Mouse (Mus musculus) heart, adult 2 months (tissue): ENCODE measurements around the gene Nrbf2.

Experiments
- CTCF ChIP-seq: fragments of 200-600 bp; IDR thresholded peaks from 2 replicates; pipeline ENCODE4 v1.8.1; 2022; ENCODE audit warnings: antibody characterized with exemption, mild to moderate bottlenecking, moderate library complexity
- EP300 ChIP-seq: fragments of 200-500 bp; IDR thresholded peaks from 2 replicates; pipeline ENCODE4 v1.6.1; 2011; ENCODE audit warnings: low read depth, low read length, control low read depth; ENCODE audit not compliant: insufficient read depth
- POLR2A ChIP-seq: fragments of 200-500 bp; IDR thresholded peaks from 2 replicates; pipeline ENCODE4 v1.6.1; 2011; ENCODE audit warnings: mild to moderate bottlenecking, low read depth, low read length, control low read depth; ENCODE audit not compliant: insufficient read depth

DNA sequence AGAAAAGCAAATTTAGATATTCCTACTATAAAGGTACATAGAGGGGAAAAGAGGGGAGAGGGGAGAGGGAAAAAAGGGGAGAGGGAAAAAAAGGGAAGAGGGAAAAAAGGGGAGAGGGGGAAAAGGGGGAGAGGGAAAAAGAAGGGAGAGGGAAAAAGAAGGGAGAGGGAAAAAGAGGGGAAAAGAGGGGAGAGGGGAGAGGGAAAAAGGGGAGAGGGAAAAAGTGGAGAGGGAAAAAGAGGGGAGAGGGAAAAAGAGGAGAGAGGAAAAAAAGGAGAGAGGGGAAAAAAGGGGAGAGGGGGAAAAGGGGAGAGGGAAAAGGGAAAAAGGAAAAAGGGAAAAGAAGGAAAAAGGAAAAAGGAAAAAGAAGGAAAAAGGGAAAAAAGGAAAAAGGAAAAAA, 9.2 kb downstream of the Nrbf2 start:
- TF ChIP-seq POLR2A (no peak), CTCF (no peak), EP300 (no peak)
